Mouse (Mus musculus) lung, embryonic 14.5 days (tissue): ENCODE measurements around the gene Dolpp1. TPM values are rescaled to one million over a fixed set of nuclear protein-coding genes. Genes with fewer than 3 reads are reported as not detected.
A peak's percentile ranks its signal among the peaks of the same experiment; 100 is the strongest.

Source experiments
- ATAC-seq: fragments of 200-750 bp; cut with Nextera tagmentation; 2 replicates; pipeline ENCODE4 v1.8.0; 2017; ENCODE audit warnings: mild to moderate bottlenecking, moderate TSS enrichment, moderate library complexity; ENCODE audit not compliant: insufficient read depth
- DNase-seq: peaks from one replicate; pipeline ENCODE4 v3.0.0-alpha.2; 2015
- H3K27ac ChIP-seq: fragments of 300-500 bp; sonication (generic); 2 replicates; pipeline ENCODE4 v1.5.1; 2014; ENCODE audit warnings: low read depth, mild to moderate bottlenecking, moderate library complexity
- H3K27me3 ChIP-seq: fragments of 300-500 bp; sonication (generic); 2 replicates; pipeline ENCODE4 v1.6.1; 2014; ENCODE audit warnings: low read length, control low read depth; ENCODE audit not compliant: insufficient read depth
- H3K36me3 ChIP-seq: fragments of 300-500 bp; sonication (generic); 2 replicates; pipeline ENCODE4 v1.6.1; 2014; ENCODE audit warnings: control low read depth; ENCODE audit not compliant: insufficient read depth
- H3K4me1 ChIP-seq: fragments of 300-500 bp; sonication (generic); 2 replicates; pipeline ENCODE4 v1.6.1; 2014; ENCODE audit warnings: antibody characterized with exemption, control low read depth; ENCODE audit not compliant: insufficient read depth
- H3K4me2 ChIP-seq: fragments of 300-500 bp; sonication (generic); 2 replicates; pipeline ENCODE4 v1.6.1; 2014; ENCODE audit warnings: mild to moderate bottlenecking
- H3K4me3 ChIP-seq: fragments of 300-500 bp; sonication (generic); 2 replicates; pipeline ENCODE4 v1.5.1; 2014; ENCODE audit warnings: low read depth, low read length
- H3K9ac ChIP-seq: fragments of 300-500 bp; sonication (generic); 2 replicates; pipeline ENCODE4 v1.6.1; 2014
- H3K9me3 ChIP-seq: fragments of 300-500 bp; sonication (generic); 2 replicates; pipeline ENCODE4 v1.6.1; 2016; ENCODE audit warnings: low read depth, low read length, control low read depth
- CTCF ChIP-seq: IDR thresholded peaks from 2 replicates; pipeline ENCODE4 v1.5.1; 2016; ENCODE audit warnings: antibody characterized with exemption, low read depth
- WGBS: fragments of 180-500 bp; shearing (Covaris S2); extraction: QIAGEN DNeasy Blood & Tissue Kit; methylation state at CpG from one replicate; pipeline ENCODE4 v1.1.7; 2014; 5-methylcytosine and 5-hydroxymethylcytosine counted together
- polyA plus RNA-seq: library from polyadenylated mRNA; unstranded; fragments of >200 nt; fragmentation: Nextera tagmentation; extraction: Ambion mirVana; gene quantifications from 2 replicates; pipeline ENCODE4 v1.2.1, GENCODE M21; 2014

The Dolpp1 gene
- polyA plus RNA-seq, 1 experiment from 2014 or later = 34.2 TPM

- DNase-seq = peak; percentile 100
- Histone ChIP-seq H3K4me1 (peaks cover 7% of the 10 kb centered on the region; the same call in 1 of the 2 replicates), H3K4me3 (peak within 1 kb of the TSS; percentile 94), H3K27ac (peak within 1 kb of the TSS; percentile 54; the same call in 1 of the 2 replicates), H3K27me3 (no peaks in the 10 kb centered on the region), H3K4me2 (peak within 1 kb of the TSS; percentile 96), H3K36me3 (peaks cover 21% of the 10 kb centered on the region), H3K9ac (peak within 1 kb of the TSS; percentile 76), H3K9me3 (no peaks in the 10 kb centered on the region)
- under 1% methylated on average over 54 of the region's 54 CpGs for WGBS
- TF ChIP-seq CTCF = no peak
- peak; percentile 98 for ATAC-seq
These were observed 28.0 kb upstream of the Dolpp1 start, which contains the start of gene Miga2 for GRCm38 (mm10) chr2:30363773-30364650. Miga2 (plus strand) TSS chr2:30364233.

DNA sequence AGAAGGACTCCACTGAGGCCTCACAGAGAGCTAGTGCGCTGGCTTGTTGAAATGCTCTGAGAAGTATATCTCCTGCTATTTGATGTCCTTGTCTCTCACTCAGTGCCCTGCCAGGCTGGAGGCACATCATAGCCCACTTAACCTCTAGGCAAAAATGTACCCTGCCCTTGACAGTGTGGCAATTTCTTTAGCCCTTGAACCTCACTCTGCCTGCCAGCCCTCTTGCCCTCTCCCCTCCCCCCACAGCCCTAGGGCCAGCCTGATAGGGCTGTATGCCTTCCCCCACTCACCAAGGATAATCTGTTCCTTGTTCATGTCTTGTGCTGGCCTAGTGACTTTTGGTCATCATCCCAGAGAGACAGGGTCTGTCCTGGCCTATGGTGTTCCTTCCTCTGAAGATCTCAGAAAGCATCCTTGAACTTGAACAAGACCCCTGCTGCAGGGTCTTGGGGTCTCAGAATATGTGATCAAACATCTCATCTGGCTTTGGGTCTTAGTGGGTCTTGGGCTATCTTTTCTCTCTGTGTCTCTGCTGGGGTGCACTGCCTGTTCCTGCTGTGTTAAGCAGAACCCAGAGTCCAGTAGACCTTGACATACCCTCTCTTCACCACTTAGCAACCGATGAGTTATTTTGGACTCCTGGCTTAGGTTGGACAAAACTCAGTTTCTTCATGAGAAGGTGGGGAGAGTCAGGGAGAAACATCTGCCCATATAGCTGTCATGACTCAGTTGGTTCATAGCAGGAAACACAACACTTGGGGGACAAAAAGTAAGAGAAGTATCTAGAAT is 26.6 kb upstream of the Dolpp1 start:
- no peak overlapping the region for H3K27ac ChIP-seq
- no peak for ATAC-seq
- 84% methylated on average over 2 of the region's 2 CpGs for WGBS

GRCm38 (mm10) chr2:30366203-30366602 is 25.9 kb upstream of the Dolpp1 start:
- peak overlapping the region; percentile 18; the same call in 1 of the 2 replicates for H3K4me2 ChIP-seq
- no peak overlapping the region for H3K9ac ChIP-seq
- no peak overlapping the region for H3K27ac ChIP-seq

More for the DNA sequence above, 26.6 kb upstream of the Dolpp1 start:
- H3K9me3 ChIP-seq = no peaks in the 10 kb centered on the region
- H3K36me3 ChIP-seq = peaks cover 35% of the 10 kb centered on the region
- peak overlapping the region; percentile 94 for H3K4me3 ChIP-seq
- H3K27me3 ChIP-seq = no peaks in the 10 kb centered on the region
- H3K4me1 ChIP-seq = peaks cover 7% of the 10 kb centered on the region; the same call in 1 of the 2 replicates
- no peak for TF ChIP-seq CTCF
- no peak for DNase-seq
- H3K4me2 ChIP-seq = peak overlapping the region; percentile 96
- H3K9ac ChIP-seq = peak overlapping the region; percentile 76

DNA sequence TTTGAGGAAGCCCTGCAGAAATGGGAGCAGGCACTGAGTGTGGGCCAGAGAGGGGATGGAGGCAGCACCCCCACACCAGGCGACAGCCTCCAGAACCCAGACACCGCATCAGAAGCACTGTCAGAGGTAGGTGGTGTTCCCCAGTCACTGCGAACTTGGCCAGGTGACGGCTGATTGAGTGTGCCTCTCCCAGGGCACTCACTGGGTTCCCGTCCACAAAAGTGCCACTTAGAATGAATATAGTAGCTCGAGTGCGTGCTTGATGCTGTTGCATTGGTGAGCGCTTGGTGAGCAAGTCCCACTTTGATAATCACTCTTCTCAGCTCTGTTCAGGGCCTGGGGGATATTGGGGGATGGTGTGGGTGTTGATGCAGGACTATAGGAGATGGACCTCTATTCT is 20.5 kb upstream of the Dolpp1 start:
- H3K27ac ChIP-seq = no peak overlapping the region
- H3K9ac ChIP-seq = no peak overlapping the region
- H3K4me3 ChIP-seq = no peak overlapping the region
- H3K4me2 ChIP-seq = no peak overlapping the region
- WGBS = 94% methylated on average over 8 of the region's 8 CpGs
- no peak for TF ChIP-seq CTCF
- H3K27me3 ChIP-seq = no peaks in the 10 kb centered on the region
- ATAC-seq (no peak), DNase-seq (no peak)
- H3K36me3 ChIP-seq = peaks cover 87% of the 10 kb centered on the region
- H3K4me1 ChIP-seq = no peaks in the 10 kb centered on the region
- no peaks in the 10 kb centered on the region for H3K9me3 ChIP-seq

More at GRCm38 (mm10) chr2:30366203-30366602, 25.9 kb upstream of the Dolpp1 start:
- Histone ChIP-seq H3K4me1 (peaks cover 7% of the 10 kb centered on the region; the same call in 1 of the 2 replicates), H3K36me3 (peaks cover 42% of the 10 kb centered on the region), H3K4me3 (no peak overlapping the region), H3K27me3 (no peaks in the 10 kb centered on the region), H3K9me3 (no peaks in the 10 kb centered on the region)
- TF ChIP-seq CTCF = no peak; the same call in 1 of the 2 replicates
- DNase-seq = peak; percentile 31
- ATAC-seq = no peak
- 37% methylated on average over 5 of the region's 5 CpGs for WGBS

GRCm38 (mm10) chr2:30372726-30373125 is 19.3 kb upstream of the Dolpp1 start:
- no peak for TF ChIP-seq CTCF
- 96% methylated on average over 5 of the region's 5 CpGs for WGBS
- peaks cover 87% of the 10 kb centered on the region for H3K36me3 ChIP-seq
- H3K4me1 ChIP-seq = no peaks in the 10 kb centered on the region
- no peak overlapping the region for H3K9ac ChIP-seq
- H3K4me3 ChIP-seq = no peak overlapping the region
- no peaks in the 10 kb centered on the region for H3K9me3 ChIP-seq
- no peak overlapping the region for H3K27ac ChIP-seq
- no peaks in the 10 kb centered on the region for H3K27me3 ChIP-seq
- H3K4me2 ChIP-seq = no peak overlapping the region
- DNase-seq (no peak), ATAC-seq (no peak)

GRCm38 (mm10) chr2:30375893-30376292 is 16.2 kb upstream of the Dolpp1 start:
- no peaks in the 10 kb centered on the region for H3K9me3 ChIP-seq
- 87% methylated on average over 10 of the region's 10 CpGs for WGBS
- no peak overlapping the region for H3K4me2 ChIP-seq
- no peak overlapping the region for H3K9ac ChIP-seq
- H3K27ac ChIP-seq = no peak overlapping the region
- peaks cover 84% of the 10 kb centered on the region for H3K36me3 ChIP-seq
- no peak for TF ChIP-seq CTCF
- no peak overlapping the region for H3K4me3 ChIP-seq
- DNase-seq = no peak
- no peak for ATAC-seq
- H3K27me3 ChIP-seq = no peaks in the 10 kb centered on the region
- no peaks in the 10 kb centered on the region for H3K4me1 ChIP-seq

GRCm38 (mm10) chr2:30377721-30378120 is 14.3 kb upstream of the Dolpp1 start:
- TF ChIP-seq CTCF = no peak
- no peak overlapping the region for H3K4me3 ChIP-seq
- H3K9ac ChIP-seq = no peak overlapping the region
- WGBS = 86% methylated on average over 5 of the region's 5 CpGs
- H3K4me2 ChIP-seq = no peak overlapping the region
- no peaks in the 10 kb centered on the region for H3K9me3 ChIP-seq
- no peak for DNase-seq
- ATAC-seq = no peak
- H3K27me3 ChIP-seq = no peaks in the 10 kb centered on the region
- H3K27ac ChIP-seq = no peak overlapping the region
- peaks cover 83% of the 10 kb centered on the region for H3K36me3 ChIP-seq
- H3K4me1 ChIP-seq = no peaks in the 10 kb centered on the region
